Mouse (Mus musculus): ENCODE measurements around the gene Gif. TPM values are rescaled to one million over a fixed set of nuclear protein-coding genes. Genes with fewer than 3 reads are reported as not detected.

Gene Gif
- total RNA-seq (2023; ENCODE audit: inconsistent age) = not detected in 4 replicates

GRCm38 (mm10) chr19:11747298-11747697 lies at the start of gene Gif:
Gene Gif (plus strand): TSS chr19:11747554.

GRCm38 (mm10) chr19:11770205-11770892 lies 23.0 kb downstream of the Gif start, which contains the start of gene Mrpl16:
Gene Mrpl16 (plus strand): TSS chr19:11770391.

Other genes starting within 250 kb of the Gif start
- gene Ms4a6b, start 231.0 kb upstream of the Gif start, total RNA-seq (2023; ENCODE audit: inconsistent age) = 75.6 to 97.7 TPM (median 82.5 TPM) in 4 replicates
- gene Ms4a4d, start 210.8 kb upstream of the Gif start, total RNA-seq (2023; ENCODE audit: inconsistent age) = 0.32 to 0.48 TPM (median 0.45 TPM) in 3 of 4 replicates, not detected in the other
- gene Ms4a6d, start 142.7 kb upstream of the Gif start, total RNA-seq (2023; ENCODE audit: inconsistent age) = 2.6 to 4.4 TPM (median 2.8 TPM) in 4 replicates
- gene Ms4a2, start 123.8 kb upstream of the Gif start, total RNA-seq (2023; ENCODE audit: inconsistent age) = not detected in 4 replicates
- not detected in 4 replicates for gene Ms4a3, start 106.7 kb upstream of the Gif start, total RNA-seq (2023; ENCODE audit: inconsistent age)
- 1.3 TPM in 1 of 4 replicates, not detected in the others for gene Oosp2, start 87.0 kb upstream of the Gif start, total RNA-seq (2023; ENCODE audit: inconsistent age)
- 0.72 to 2.3 TPM (median 1.8 TPM) in 4 replicates for gene Oosp1, start 56.4 kb upstream of the Gif start, total RNA-seq (2023; ENCODE audit: inconsistent age)
- gene Oosp3, start 50.5 kb upstream of the Gif start, total RNA-seq (2023; ENCODE audit: inconsistent age) = not detected in 4 replicates
- gene Mrpl16, start 22.8 kb downstream of the Gif start, total RNA-seq (2023; ENCODE audit: inconsistent age) = 31.6 to 38.6 TPM (median 33.7 TPM) in 4 replicates
- 0.30 to 1.5 TPM (median 0.58 TPM) in 4 replicates for gene Stx3, start 71.8 kb downstream of the Gif start, total RNA-seq (2023; ENCODE audit: inconsistent age)
- not detected in 4 replicates for gene Olfr1417, start 91.7 kb downstream of the Gif start, total RNA-seq (2023; ENCODE audit: inconsistent age)
- not detected in 4 replicates for gene Olfr1418, start 113.5 kb downstream of the Gif start, total RNA-seq (2023; ENCODE audit: inconsistent age)
- gene Olfr1419, start 127.6 kb downstream of the Gif start, total RNA-seq (2023; ENCODE audit: inconsistent age) = not detected in 4 replicates
- gene Olfr1420, start 139.0 kb downstream of the Gif start, total RNA-seq (2023; ENCODE audit: inconsistent age) = not detected in 4 replicates
- gene Patl1, start 164.8 kb downstream of the Gif start, total RNA-seq (2023; ENCODE audit: inconsistent age) = 63.1 to 71.0 TPM (median 70.2 TPM) in 4 replicates
- gene Osbp, start 218.4 kb downstream of the Gif start, total RNA-seq (2023; ENCODE audit: inconsistent age) = 49.4 to 51.9 TPM (median 50.6 TPM) in 4 replicates